Mouse (Mus musculus) intestine, embryonic 14.5 days (tissue): Measurements from ENCODE around the gene Aloxe3. TPM values are rescaled to one million over a fixed set of nuclear protein-coding genes. Genes with fewer than 3 reads are reported as not detected.

Experiments
- ATAC-seq: fragments of 200-750 bp; cut with Nextera tagmentation; replicated peaks from 2 replicates; pipeline ENCODE4 v1.8.0; 2017; ENCODE audit warnings: low read depth, moderate number of reproducible peaks, moderate TSS enrichment, moderate library complexity; ENCODE audit not compliant: low FRiP score, low TSS enrichment
- DNase-seq: peaks from one replicate; pipeline ENCODE4 v3.0.0-alpha.2; 2018; ENCODE audit warnings: low spot score
- H3K27ac ChIP-seq: fragments of 300-500 bp; sonication (generic); 2 replicates; pipeline ENCODE4 v1.5.1; 2014; ENCODE audit warnings: low read depth, mild to moderate bottlenecking, control low read depth
- H3K27me3 ChIP-seq: fragments of 300-500 bp; sonication (generic); replicated peaks from 2 replicates; pipeline ENCODE4 v1.6.1; 2014; ENCODE audit warnings: low read length, control low read depth; ENCODE audit not compliant: control insufficient read depth, insufficient read depth
- H3K36me3 ChIP-seq: fragments of 300-500 bp; sonication (generic); 2 replicates; pipeline ENCODE4 v1.6.1; 2014; ENCODE audit warnings: low read length, control low read depth; ENCODE audit not compliant: control insufficient read depth, insufficient read depth
- H3K4me1 ChIP-seq: fragments of 300-500 bp; sonication (generic); replicated peaks from 2 replicates; pipeline ENCODE4 v1.6.1; 2014; ENCODE audit warnings: low read length, control low read depth, mixed read lengths; ENCODE audit not compliant: control insufficient read depth, insufficient read depth
- H3K4me2 ChIP-seq: fragments of 300-500 bp; sonication (generic); 2 replicates; pipeline ENCODE4 v1.6.1; 2014; ENCODE audit warnings: low read length
- H3K4me3 ChIP-seq: fragments of 300-500 bp; sonication (generic); 2 replicates; pipeline ENCODE4 v1.5.1; 2014; ENCODE audit warnings: low read depth, low read length, control low read depth, mixed read lengths
- H3K9ac ChIP-seq: fragments of 300-500 bp; sonication (generic); 2 replicates; pipeline ENCODE4 v1.6.1; 2014; ENCODE audit warnings: mild to moderate bottlenecking, low read length
- H3K9me3 ChIP-seq: fragments of 300-500 bp; sonication (generic); 2 replicates; pipeline ENCODE4 v1.6.1; 2016; ENCODE audit warnings: low read length, control low read depth; ENCODE audit not compliant: control insufficient read depth
- WGBS: fragments of 180-500 bp; shearing (Covaris S2); extraction: QIAGEN DNeasy Blood & Tissue Kit; methylation state at CpG from one replicate; pipeline ENCODE4 v1.1.7; 2014; 5-methylcytosine and 5-hydroxymethylcytosine counted together
- polyA plus RNA-seq: library from polyadenylated mRNA; unstranded; fragments of >200 nt; fragmentation: Nextera tagmentation; extraction: Ambion mirVana; gene quantifications from 2 replicates; pipeline ENCODE4 v1.2.1, GENCODE M21; 2014

The Aloxe3 gene
- polyA plus RNA-seq, 1 experiment from 2014 or later: 0.18 TPM

GRCm38 (mm10) chr11:69103531-69104435 lies 21.9 kb upstream of the Aloxe3 start:
- WGBS: 94% methylated on average over 15 of the region's 15 CpGs
- Histone ChIP-seq H3K4me2 (no peak overlapping the region), H3K9ac (no peak overlapping the region), H3K27me3 (no peaks in the 10 kb centered on the region), H3K4me1 (peaks cover 15% of the 10 kb centered on the region), H3K9me3 (no peaks in the 10 kb centered on the region), H3K4me3 (no peak overlapping the region), H3K36me3 (peaks cover 80% of the 10 kb centered on the region), H3K27ac (no peak overlapping the region)
- DNase-seq (no peak), ATAC-seq (no peak)

DNA sequence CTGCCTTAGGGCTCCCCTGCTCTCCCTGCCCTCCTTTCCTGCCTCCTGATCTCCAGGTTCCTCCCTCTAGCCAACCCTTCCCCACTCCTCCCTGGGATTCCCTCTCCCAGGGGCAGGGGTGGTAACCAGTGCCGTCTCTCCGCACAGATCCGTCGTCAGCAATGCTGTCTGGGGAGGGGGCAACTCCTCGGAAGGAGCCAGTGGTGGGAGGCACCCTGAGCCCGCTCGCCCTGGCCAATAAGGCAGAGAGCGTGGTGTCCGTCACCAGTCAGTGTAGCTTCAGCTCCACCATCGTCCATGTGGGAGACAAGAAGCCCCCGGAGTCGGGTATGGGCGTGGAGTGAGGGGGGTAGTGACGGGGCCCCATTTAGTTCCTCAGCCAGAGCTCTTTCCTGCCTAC lies 21.2 kb upstream of the Aloxe3 start:
- peaks cover 86% of the 10 kb centered on the region for H3K36me3 ChIP-seq
- H3K4me3 ChIP-seq: no peak overlapping the region
- 89% methylated on average over 14 of the region's 14 CpGs for WGBS
- peaks cover 10% of the 10 kb centered on the region for H3K4me1 ChIP-seq
- ATAC-seq: no peak
- no peak for DNase-seq
- H3K4me2 ChIP-seq: no peak overlapping the region
- no peak overlapping the region for H3K9ac ChIP-seq
- no peaks in the 10 kb centered on the region for H3K27me3 ChIP-seq
- no peak overlapping the region for H3K27ac ChIP-seq
- H3K9me3 ChIP-seq: no peaks in the 10 kb centered on the region

DNA sequence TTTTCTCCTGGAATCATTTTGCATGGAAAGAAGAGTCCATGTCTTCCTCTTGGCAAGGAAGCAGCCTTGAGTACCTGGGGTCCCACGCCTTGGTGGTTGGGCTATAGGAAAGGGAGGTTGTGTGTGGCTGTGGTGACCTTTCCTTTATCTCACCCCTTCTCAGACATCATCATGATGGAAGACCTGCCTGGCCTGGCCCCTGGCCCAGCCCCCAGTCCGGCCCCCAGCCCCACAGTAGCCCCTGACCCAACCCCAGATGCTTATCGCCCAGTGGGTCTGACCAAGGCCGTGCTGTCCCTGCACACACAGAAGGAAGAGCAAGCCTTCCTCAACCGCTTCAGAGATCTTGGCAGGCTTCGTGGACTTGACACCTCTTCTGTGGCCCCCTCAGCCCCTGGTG lies 20.5 kb upstream of the Aloxe3 start:
- Histone ChIP-seq H3K4me1 (peaks cover 4% of the 10 kb centered on the region; the same call in 1 of the 2 replicates), H3K4me3 (no peak overlapping the region), H3K27ac (no peak overlapping the region), H3K4me2 (no peak overlapping the region), H3K36me3 (peaks cover 86% of the 10 kb centered on the region), H3K9me3 (no peaks in the 10 kb centered on the region), H3K27me3 (no peaks in the 10 kb centered on the region), H3K9ac (no peak overlapping the region)
- WGBS: 88% methylated on average over 6 of the region's 6 CpGs
- ATAC-seq: no peak
- no peak for DNase-seq

- Histone ChIP-seq H3K27me3 (no peaks in the 10 kb centered on the region), H3K27ac (no peak overlapping the region), H3K4me3 (no peak overlapping the region), H3K4me1 (no peaks in the 10 kb centered on the region), H3K4me2 (no peak overlapping the region), H3K36me3 (peaks cover 83% of the 10 kb centered on the region), H3K9ac (no peak overlapping the region), H3K9me3 (no peaks in the 10 kb centered on the region)
- no peak for ATAC-seq
- 82% methylated on average over 2 of the region's 2 CpGs for WGBS
- no peak for DNase-seq
Observed at GRCm38 (mm10) chr11:69105796-69106195, 19.9 kb upstream of the Aloxe3 start.

- no peak overlapping the region for H3K4me2 ChIP-seq
- no peak overlapping the region for H3K27ac ChIP-seq
- no peaks in the 10 kb centered on the region; the same call in 1 of the 2 replicates for H3K4me1 ChIP-seq
- H3K9ac ChIP-seq: no peak overlapping the region
- DNase-seq: no peak
- peaks cover 78% of the 10 kb centered on the region for H3K36me3 ChIP-seq
- no peaks in the 10 kb centered on the region for H3K9me3 ChIP-seq
- ATAC-seq: no peak
- no peaks in the 10 kb centered on the region for H3K27me3 ChIP-seq
- WGBS: 87% methylated on average over 11 of the region's 11 CpGs
- no peak overlapping the region for H3K4me3 ChIP-seq
Observed at GRCm38 (mm10) chr11:69106299-69106698, 19.4 kb upstream of the Aloxe3 start.

DNA sequence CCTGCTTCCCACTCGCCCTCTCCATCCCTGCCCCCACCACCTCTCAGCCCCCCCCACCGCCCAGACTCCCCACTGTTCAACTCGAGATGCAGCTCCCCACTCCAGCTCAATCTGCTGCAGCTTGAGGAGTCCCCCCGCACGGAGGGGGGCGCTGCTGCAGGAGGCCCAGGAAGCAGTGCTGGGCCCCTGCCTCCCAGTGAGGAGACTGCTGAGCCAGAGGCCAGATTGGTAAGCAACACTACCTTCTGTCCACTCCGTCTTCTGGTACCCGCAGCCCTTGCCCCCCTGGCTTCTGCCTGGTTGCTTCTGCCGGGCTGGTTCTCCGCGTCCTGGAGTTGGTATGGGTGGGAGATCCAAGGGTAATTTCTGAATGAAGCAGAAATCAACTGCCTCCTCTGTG lies 18.9 kb upstream of the Aloxe3 start:
- H3K9ac ChIP-seq: no peak overlapping the region
- no peak for ATAC-seq
- H3K27me3 ChIP-seq: 0 out of 2 replicates have a peak, but pooled peaks cover 2% of the 10 kb centered on the region
- peaks cover 72% of the 10 kb centered on the region for H3K36me3 ChIP-seq
- H3K4me3 ChIP-seq: no peak overlapping the region
- H3K27ac ChIP-seq: no peak overlapping the region
- WGBS: 86% methylated on average over 11 of the region's 11 CpGs
- H3K9me3 ChIP-seq: no peaks in the 10 kb centered on the region
- H3K4me1 ChIP-seq: peaks cover 3% of the 10 kb centered on the region; the same call in 1 of the 2 replicates
- H3K4me2 ChIP-seq: no peak overlapping the region
- no peak for DNase-seq

DNA sequence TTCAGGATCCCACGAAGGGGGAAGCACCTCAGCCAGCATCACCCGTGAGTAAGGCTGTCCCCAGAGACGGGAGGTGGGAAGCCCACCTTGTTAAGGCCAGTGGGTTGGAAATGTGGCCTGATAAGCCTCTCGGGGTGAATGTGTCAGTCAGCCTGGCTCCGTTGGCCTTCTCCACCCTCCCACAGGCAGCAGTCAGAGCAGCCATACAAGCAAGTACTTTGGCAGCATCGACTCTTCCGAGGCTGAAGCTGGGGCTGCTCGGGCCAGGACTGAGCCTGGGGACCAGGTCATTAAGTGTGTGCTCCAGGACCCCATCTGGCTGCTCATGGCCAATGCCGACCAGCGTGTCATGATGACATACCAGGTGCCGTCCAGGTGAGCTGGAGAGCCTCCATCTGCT lies 18.0 kb upstream of the Aloxe3 start:
- Histone ChIP-seq H3K4me2 (no peak overlapping the region), H3K9me3 (no peaks in the 10 kb centered on the region), H3K27ac (no peak overlapping the region), H3K36me3 (peaks cover 64% of the 10 kb centered on the region), H3K4me1 (peaks cover 6% of the 10 kb centered on the region; the same call in 1 of the 2 replicates), H3K4me3 (no peak overlapping the region), H3K27me3 (0 out of 2 replicates have a peak, but pooled peaks cover 3% of the 10 kb centered on the region), H3K9ac (no peak overlapping the region)
- ATAC-seq (no peak), DNase-seq (no peak)
- WGBS: 91% methylated on average over 11 of the region's 11 CpGs

DNA sequence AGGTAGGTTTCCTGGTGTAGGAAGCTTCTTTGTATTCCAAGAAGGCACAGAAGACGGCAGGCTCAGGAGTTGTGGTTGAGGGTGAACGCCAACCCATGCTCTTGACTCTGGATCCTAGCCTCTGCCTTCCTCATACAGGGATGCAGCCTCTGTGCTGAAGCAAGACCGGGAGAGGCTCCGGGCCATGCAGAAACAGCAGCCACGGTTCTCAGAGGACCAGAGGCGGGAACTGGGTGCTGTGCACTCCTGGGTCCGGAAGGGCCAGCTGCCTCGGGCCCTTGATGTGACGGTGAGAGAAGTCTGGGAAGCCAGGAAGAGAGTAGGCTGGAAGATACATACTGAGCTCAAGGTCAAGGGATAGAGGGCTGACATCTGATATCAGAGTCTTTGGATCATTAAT lies 17.5 kb upstream of the Aloxe3 start:
- Histone ChIP-seq H3K36me3 (peaks cover 58% of the 10 kb centered on the region), H3K4me3 (no peak overlapping the region)
- DNase-seq: no peak

More for the DNA sequence above, 17.5 kb upstream of the Aloxe3 start:
- 93% methylated on average over 9 of the region's 9 CpGs for WGBS
- Histone ChIP-seq H3K27ac (no peak overlapping the region), H3K9ac (no peak overlapping the region), H3K27me3 (0 out of 2 replicates have a peak, but pooled peaks cover 3% of the 10 kb centered on the region), H3K9me3 (no peaks in the 10 kb centered on the region), H3K4me2 (no peak overlapping the region), H3K4me1 (peaks cover 6% of the 10 kb centered on the region; the same call in 1 of the 2 replicates)
- no peak for ATAC-seq
